Comparison of ENCODE assay signal across 21 mouse cellular contexts in genomic region chr11:89896854-89897253, GRCm38 (mm10).
"Had no signal": no experiment of that assay in that cellular context is flagged by ENCODE, and none has a peak within 500 bp of the region (broad histone marks: within the 10 kb centered on the region; RNA-seq: fewer than 3 reads in every experiment).

No protein-coding gene starts in this region.

- H3K9ac ChIP-seq: limb, embryonic 12.5 days; limb, embryonic 15.5 days; liver, embryonic 14.5 days; liver, postnatal 0 days; lung, embryonic 14.5 days; midbrain, embryonic 12.5 days; stomach, embryonic 15.5 days had no signal

- H3K4me2 ChIP-seq: limb, embryonic 12.5 days; limb, embryonic 15.5 days; liver, embryonic 11.5 days; lung, embryonic 14.5 days; midbrain, embryonic 12.5 days; stomach, embryonic 15.5 days had no signal

- H3K27ac ChIP-seq: kidney, postnatal 0 days; layer of hippocampus, adult 2 months; limb, embryonic 12.5 days; limb, embryonic 15.5 days; liver, embryonic 14.5 days; macrophage; midbrain, embryonic 12.5 days; stomach, embryonic 15.5 days had no signal

- H3K36me3 ChIP-seq: limb, embryonic 12.5 days; limb, embryonic 15.5 days; midbrain, embryonic 12.5 days; stomach, embryonic 15.5 days had no signal

- H3K27me3 ChIP-seq: limb, embryonic 12.5 days; limb, embryonic 15.5 days; midbrain, embryonic 12.5 days; stomach, embryonic 15.5 days had no signal

- ATAC-seq: liver, postnatal 0 days; lung, postnatal 0 days; midbrain, embryonic 16.5 days had no signal

- H3K4me3 ChIP-seq: layer of hippocampus, adult 2 months; limb, embryonic 12.5 days; limb, embryonic 15.5 days; midbrain, embryonic 12.5 days; myocyte; stomach, embryonic 15.5 days had no signal

- H3K4me1 ChIP-seq: limb, embryonic 12.5 days; limb, embryonic 15.5 days; stomach, embryonic 15.5 days had no signal

- DNase-seq: kidney, adult 2 months; kidney, postnatal 25 days; left cerebral cortex, postnatal 4 days; liver, postnatal 0 days; lung, embryonic 14.5 days; retina, postnatal 1 day; right cerebral cortex, postnatal 25 days; spleen, adult 18-20 months; thymus, postnatal 25 days had no signal

- H3K9me3 ChIP-seq: limb, embryonic 12.5 days; limb, embryonic 15.5 days; midbrain, embryonic 12.5 days; stomach, embryonic 15.5 days had no signal
